Mouse (Mus musculus) stomach, embryonic 16.5 days (tissue): ENCODE measurements around the gene Polg2. TPM values are rescaled to one million over a fixed set of nuclear protein-coding genes. Genes with fewer than 3 reads are reported as not detected.
"Not testable (repeated sequence)": the region's sequence is repeated elsewhere in the genome, so short reads cannot be mapped to it uniquely, and the experiment has no call there.

Source experiments
- ATAC-seq: fragments of 200-750 bp; cut with Nextera tagmentation; 2 replicates; pipeline ENCODE4 v1.8.0; 2017; ENCODE audit warnings: moderate number of reproducible peaks, moderate TSS enrichment; ENCODE audit not compliant: insufficient read depth, low FRiP score
- H3K27ac ChIP-seq: fragments of 300-500 bp; sonication (generic); 2 replicates; pipeline ENCODE4 v1.5.1; 2014; ENCODE audit warnings: low read length
- H3K27me3 ChIP-seq: fragments of 300-500 bp; sonication (generic); 2 replicates; pipeline ENCODE4 v1.6.1; 2014; ENCODE audit warnings: low read length, control low read depth, mixed read lengths; ENCODE audit not compliant: control insufficient read depth, insufficient read depth
- H3K36me3 ChIP-seq: fragments of 300-500 bp; sonication (generic); 2 replicates; pipeline ENCODE4 v1.6.1; 2014; ENCODE audit warnings: low read length; ENCODE audit not compliant: control insufficient read depth, insufficient read depth
- H3K4me1 ChIP-seq: fragments of 300-500 bp; sonication (generic); 2 replicates; pipeline ENCODE4 v1.6.1; 2014; ENCODE audit warnings: low read length, control low read depth, mixed read lengths; ENCODE audit not compliant: control insufficient read depth, insufficient read depth
- H3K4me2 ChIP-seq: fragments of 300-500 bp; sonication (generic); 2 replicates; pipeline ENCODE4 v1.6.1; 2014; ENCODE audit warnings: low read depth, low read length, mixed read lengths
- H3K4me3 ChIP-seq: fragments of 300-500 bp; sonication (generic); replicated peaks from 2 replicates; pipeline ENCODE4 v1.5.1; 2014; ENCODE audit warnings: mild to moderate bottlenecking, low read length
- H3K9ac ChIP-seq: fragments of 300-500 bp; sonication (generic); 2 replicates; pipeline ENCODE4 v1.6.1; 2014; ENCODE audit warnings: low read length
- H3K9me3 ChIP-seq: fragments of 300-500 bp; sonication (generic); replicated peaks from 2 replicates; pipeline ENCODE4 v1.6.1; 2016; ENCODE audit warnings: low read length, control low read depth; ENCODE audit not compliant: control insufficient read depth
- WGBS: fragments of 180-500 bp; shearing (Covaris S2); extraction: QIAGEN DNeasy Blood & Tissue Kit; methylation state at CpG from one replicate; pipeline ENCODE4 v1.1.7; 2014; 5-methylcytosine and 5-hydroxymethylcytosine counted together
- polyA plus RNA-seq: library from polyadenylated mRNA; unstranded; fragments of >200 nt; fragmentation: Nextera tagmentation; extraction: Ambion mirVana; gene quantifications from 2 replicates; pipeline ENCODE4 v1.2.1, GENCODE M21; 2015

Polg2 gene
- polyA plus RNA-seq, 1 experiment from 2014 or later = 11.7 TPM

GRCm38 (mm10) chr11:106742388-106742841, 36.9 kb downstream of the Polg2 start:
- no peaks in the 10 kb centered on the region for H3K4me1 ChIP-seq
- no peaks in the 10 kb centered on the region for H3K36me3 ChIP-seq
- no peak overlapping the region for H3K27ac ChIP-seq
- H3K4me3 ChIP-seq = no peak overlapping the region
- ATAC-seq = no peak
- no peak overlapping the region for H3K9ac ChIP-seq
- WGBS = 40% methylated on average over 6 of the region's 6 CpGs
- no peaks in the 10 kb centered on the region for H3K9me3 ChIP-seq
- no peaks in the 10 kb centered on the region for H3K27me3 ChIP-seq
- no peak overlapping the region for H3K4me2 ChIP-seq

- Histone ChIP-seq H3K4me2 (no peak overlapping the region), H3K4me3 (no peak overlapping the region), H3K27me3 (no peaks in the 10 kb centered on the region), H3K9me3 (no peaks in the 10 kb centered on the region), H3K27ac (no peak overlapping the region), H3K9ac (no peak overlapping the region), H3K4me1 (no peaks in the 10 kb centered on the region), H3K36me3 (no peaks in the 10 kb centered on the region)
- WGBS = 91% methylated on average over 3 of the region's 3 CpGs
- no peak for ATAC-seq
Observed at GRCm38 (mm10) chr11:106741826-106742225, 37.5 kb downstream of the Polg2 start.

DNA sequence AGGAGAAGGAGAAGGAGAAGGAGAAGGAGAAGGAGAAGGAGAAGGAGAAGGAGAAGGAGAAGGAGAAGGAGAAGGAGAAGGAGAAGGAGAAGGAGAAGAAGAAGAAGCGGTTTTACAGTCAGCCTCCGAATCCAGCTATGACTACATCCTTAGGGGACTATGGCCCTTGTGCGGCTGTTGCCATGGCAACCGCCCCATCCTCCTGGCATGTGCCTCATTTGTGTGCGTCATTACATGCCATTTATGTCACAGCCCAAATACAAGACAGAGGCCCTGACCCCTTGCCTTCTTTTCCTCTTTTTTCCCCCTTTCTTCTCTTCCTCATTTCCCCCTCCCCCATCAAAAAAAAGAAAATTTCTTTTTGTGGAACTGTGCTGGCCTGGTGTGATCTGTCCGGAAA, 38.1 kb downstream of the Polg2 start:
- no peak overlapping the region for H3K4me3 ChIP-seq
- no peaks in the 10 kb centered on the region for H3K27me3 ChIP-seq
- no peak overlapping the region for H3K9ac ChIP-seq
- H3K4me1 ChIP-seq = no peaks in the 10 kb centered on the region
- ATAC-seq = no peak
- H3K27ac ChIP-seq = no peak overlapping the region
- H3K9me3 ChIP-seq = no peaks in the 10 kb centered on the region
- H3K4me2 ChIP-seq = no peak overlapping the region
- 76% methylated on average over 6 of the region's 6 CpGs for WGBS
- H3K36me3 ChIP-seq = no peaks in the 10 kb centered on the region

- H3K36me3 ChIP-seq, ATAC-seq, H3K4me3 ChIP-seq, H3K9me3 ChIP-seq, H3K4me1 ChIP-seq, H3K9ac ChIP-seq, H3K27ac ChIP-seq, H3K4me2 ChIP-seq, H3K27me3 ChIP-seq: not testable (repeated sequence)
- 84% methylated on average over 6 of the region's 8 CpGs for WGBS
Observed at GRCm38 (mm10) chr11:106740724-106741123, 38.6 kb downstream of the Polg2 start.

DNA sequence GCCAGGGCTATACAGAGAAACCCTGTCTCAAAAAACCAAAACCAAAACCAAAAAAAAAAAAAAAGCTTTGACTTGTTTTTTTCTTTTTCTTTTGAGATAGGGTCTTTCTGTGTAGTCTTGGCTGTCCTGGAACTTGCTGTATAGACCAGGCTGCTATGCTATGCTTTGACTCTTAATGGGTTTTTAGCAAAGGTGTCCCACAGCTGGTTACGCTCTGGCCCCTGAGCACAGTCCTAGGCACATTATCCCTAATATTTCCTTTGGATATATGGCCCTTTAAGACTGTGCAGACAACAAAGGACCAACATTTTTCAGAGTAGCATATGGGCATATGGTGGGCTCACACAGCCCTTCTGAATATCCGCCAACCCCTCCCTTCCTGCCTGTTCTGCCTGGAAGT, 40.2 kb downstream of the Polg2 start:
- 89% methylated on average over 2 of the region's 2 CpGs for WGBS
- H3K4me3 ChIP-seq = no peak overlapping the region
- H3K36me3 ChIP-seq = no peaks in the 10 kb centered on the region
- H3K9me3 ChIP-seq = no peaks in the 10 kb centered on the region
- no peak for ATAC-seq
- no peaks in the 10 kb centered on the region for H3K4me1 ChIP-seq
- H3K4me2 ChIP-seq = no peak overlapping the region
- H3K9ac ChIP-seq = no peak overlapping the region
- H3K27me3 ChIP-seq = no peaks in the 10 kb centered on the region
- H3K27ac ChIP-seq = no peak overlapping the region

GRCm38 (mm10) chr11:106737178-106737621, 42.1 kb downstream of the Polg2 start:
- H3K4me2 ChIP-seq = no peak overlapping the region
- no peaks in the 10 kb centered on the region for H3K36me3 ChIP-seq
- H3K9ac ChIP-seq = peak overlapping the region; percentile 23; the same call in 1 of the 2 replicates
- no peaks in the 10 kb centered on the region for H3K27me3 ChIP-seq
- H3K4me3 ChIP-seq = no peak overlapping the region
- WGBS = 36% methylated on average over 12 of the region's 12 CpGs
- H3K27ac ChIP-seq = peak overlapping the region; percentile 39; the same call in 1 of the 2 replicates
- H3K9me3 ChIP-seq = no peaks in the 10 kb centered on the region
- ATAC-seq = peak; percentile 33
- no peaks in the 10 kb centered on the region for H3K4me1 ChIP-seq

DNA sequence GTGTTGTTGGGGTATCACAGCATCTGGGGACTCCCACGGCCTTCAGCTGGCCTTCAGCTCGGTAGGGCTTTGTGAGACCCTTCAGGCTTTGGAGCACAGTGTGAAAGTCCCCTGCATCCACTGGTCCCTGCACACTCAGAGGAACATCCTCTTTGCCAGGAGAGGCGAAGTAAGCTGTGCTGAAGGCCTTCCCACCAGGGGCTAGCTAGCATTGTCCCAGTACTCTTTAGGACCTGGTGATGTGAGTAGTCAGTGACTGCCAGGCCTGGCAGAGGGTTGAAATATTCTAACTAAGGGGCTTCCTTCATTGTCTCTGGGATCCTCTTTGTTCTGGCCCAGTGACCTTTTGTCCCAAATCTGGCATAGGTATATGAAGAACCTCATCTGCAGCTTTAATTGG, 42.7 kb downstream of the Polg2 start:
- H3K36me3 ChIP-seq = no peaks in the 10 kb centered on the region
- H3K9ac ChIP-seq = no peak overlapping the region; the same call in 1 of the 2 replicates
- WGBS = 80% methylated on average over 3 of the region's 3 CpGs
- H3K27ac ChIP-seq = peak overlapping the region; percentile 39; the same call in 1 of the 2 replicates
- no peak for ATAC-seq
- no peak overlapping the region for H3K4me2 ChIP-seq
- no peak overlapping the region for H3K4me3 ChIP-seq
- H3K9me3 ChIP-seq = no peaks in the 10 kb centered on the region
- H3K27me3 ChIP-seq = no peaks in the 10 kb centered on the region
- no peaks in the 10 kb centered on the region for H3K4me1 ChIP-seq

- ATAC-seq = peak; percentile 80; the same call in 1 of the 2 replicates
- Histone ChIP-seq H3K9me3 (no peaks in the 10 kb centered on the region), H3K36me3 (no peaks in the 10 kb centered on the region), H3K4me3 (no peak overlapping the region), H3K4me2 (no peak overlapping the region), H3K27me3 (no peaks in the 10 kb centered on the region), H3K27ac (peak overlapping the region; percentile 52), H3K4me1 (peaks cover 3% of the 10 kb centered on the region; the same call in 1 of the 2 replicates), H3K9ac (no peak overlapping the region)
- 22% methylated on average over 4 of the region's 4 CpGs for WGBS
Observed at GRCm38 (mm10) chr11:106730714-106731113, 48.6 kb downstream of the Polg2 start.

DNA sequence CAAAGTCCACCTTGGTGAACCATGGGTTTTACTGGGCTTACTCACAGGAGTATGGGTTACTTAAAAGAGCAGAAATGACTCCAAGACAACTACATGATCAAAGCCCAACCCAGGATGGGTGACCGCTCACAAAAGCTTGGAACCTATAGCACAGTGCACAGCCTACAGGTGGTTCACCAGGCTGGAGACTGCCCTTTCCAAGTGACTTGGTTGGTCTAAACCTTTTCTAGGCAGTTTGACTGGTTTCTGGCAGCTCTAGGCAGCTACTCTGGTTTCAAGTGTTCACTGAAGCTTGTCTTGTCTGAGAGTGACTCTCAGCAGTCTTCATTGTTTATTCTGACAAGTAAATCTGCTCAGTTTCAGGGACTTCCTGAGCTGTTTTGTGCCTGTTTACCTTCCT, 49.7 kb downstream of the Polg2 start:
- H3K9me3 ChIP-seq = no peaks in the 10 kb centered on the region
- WGBS = 100% methylated on average over 1 of the region's 1 CpGs
- H3K4me2 ChIP-seq = no peak overlapping the region
- no peak overlapping the region for H3K27ac ChIP-seq
- no peak overlapping the region for H3K9ac ChIP-seq
- no peak for ATAC-seq
- H3K4me1 ChIP-seq = peaks cover 3% of the 10 kb centered on the region; the same call in 1 of the 2 replicates
- no peaks in the 10 kb centered on the region for H3K27me3 ChIP-seq
- no peaks in the 10 kb centered on the region for H3K36me3 ChIP-seq
- no peak overlapping the region for H3K4me3 ChIP-seq
